Comparison of ENCODE assay signal across 22 mouse cellular contexts in the genomic region with DNA sequence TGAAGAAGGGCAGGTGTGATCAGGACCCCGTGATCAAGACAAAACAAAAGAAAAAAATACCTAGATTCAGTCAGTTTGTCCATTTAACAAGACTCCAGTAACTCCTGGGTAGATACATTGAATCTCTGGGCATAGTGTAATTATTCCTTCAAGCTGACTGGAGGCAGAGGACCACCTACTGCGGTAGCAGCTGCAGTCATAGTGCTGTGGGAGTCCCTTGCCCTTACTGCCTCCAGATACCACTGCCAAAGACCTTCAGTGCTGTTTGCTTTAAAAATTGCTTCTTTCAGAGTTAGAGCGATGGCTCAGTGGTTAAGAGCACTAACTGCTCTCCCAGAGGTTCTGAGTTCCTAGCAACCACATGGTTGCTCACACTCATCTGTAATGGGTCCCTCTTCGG.
"Had no signal": no experiment of that assay in that cellular context is flagged by ENCODE, and none has a peak within 500 bp of the region (broad histone marks: within the 10 kb centered on the region; RNA-seq: fewer than 3 reads in every experiment).

No protein-coding gene starts in this region.

- H3K36me3 ChIP-seq: heart, embryonic 12.5 days; hindbrain, embryonic 13.5 days; hindbrain, embryonic 15.5 days; kidney, embryonic 15.5 days; limb, embryonic 12.5 days; liver, embryonic 13.5 days; liver, embryonic 15.5 days had no signal

- H3K27me3 ChIP-seq: heart, embryonic 12.5 days; hindbrain, embryonic 13.5 days; hindbrain, embryonic 15.5 days; kidney, embryonic 15.5 days; limb, embryonic 12.5 days; liver, embryonic 13.5 days; liver, embryonic 15.5 days had no signal

- H3K9me3 ChIP-seq: heart, embryonic 12.5 days; hindbrain, embryonic 13.5 days; hindbrain, embryonic 15.5 days; kidney, embryonic 15.5 days; limb, embryonic 12.5 days; liver, embryonic 13.5 days; liver, embryonic 15.5 days had no signal

- ATAC-seq: hindbrain, postnatal 0 days; intestine, embryonic 16.5 days had no signal

- H3K27ac ChIP-seq: hindbrain, embryonic 13.5 days; hindbrain, embryonic 15.5 days; hindbrain, postnatal 0 days; kidney, embryonic 15.5 days; kidney, postnatal 0 days; limb, embryonic 12.5 days; liver, embryonic 13.5 days; liver, embryonic 15.5 days had no signal

- DNase-seq: gastrocnemius, postnatal 14 days; gastrocnemius, postnatal 36 days; heart, adult 18-20 months; heart, postnatal 10 days; kidney, adult 11 months; kidney, adult 2 months; kidney, adult 9 months; kidney, postnatal 14 days; kidney, postnatal 36 days; layer of hippocampus, adult 9-11 months; layer of hippocampus, postnatal 36 days; liver; liver, embryonic 13.5 days had no signal

- H3K4me3 ChIP-seq: heart, embryonic 12.5 days; hindbrain, embryonic 13.5 days; hindbrain, embryonic 15.5 days; kidney, embryonic 15.5 days; limb, embryonic 12.5 days; liver, embryonic 13.5 days; liver, embryonic 15.5 days had no signal

- H3K4me1 ChIP-seq: hindbrain, embryonic 15.5 days had no signal
